Mouse (Mus musculus): ENCODE data around the gene Galnt15. TPM values are rescaled to one million over a fixed set of nuclear protein-coding genes. Genes with fewer than 3 reads are reported as not detected.
"Not testable (repeated sequence)": the region's sequence is repeated elsewhere in the genome, so short reads cannot be mapped to it uniquely, and the experiment has no call there.

Gene Galnt15
- polyA plus RNA-seq, 1 experiment, result 1.2 TPM

- 1% methylated on average over 22 of the region's 22 CpGs for WGBS
These were observed 56.1 kb downstream of the Galnt15 start, which contains the start of gene Oxnad1 for GRCm38 (mm10) chr14:32084761-32085485. Gene Oxnad1 (plus strand): TSS chr14:32085374.

DNA sequence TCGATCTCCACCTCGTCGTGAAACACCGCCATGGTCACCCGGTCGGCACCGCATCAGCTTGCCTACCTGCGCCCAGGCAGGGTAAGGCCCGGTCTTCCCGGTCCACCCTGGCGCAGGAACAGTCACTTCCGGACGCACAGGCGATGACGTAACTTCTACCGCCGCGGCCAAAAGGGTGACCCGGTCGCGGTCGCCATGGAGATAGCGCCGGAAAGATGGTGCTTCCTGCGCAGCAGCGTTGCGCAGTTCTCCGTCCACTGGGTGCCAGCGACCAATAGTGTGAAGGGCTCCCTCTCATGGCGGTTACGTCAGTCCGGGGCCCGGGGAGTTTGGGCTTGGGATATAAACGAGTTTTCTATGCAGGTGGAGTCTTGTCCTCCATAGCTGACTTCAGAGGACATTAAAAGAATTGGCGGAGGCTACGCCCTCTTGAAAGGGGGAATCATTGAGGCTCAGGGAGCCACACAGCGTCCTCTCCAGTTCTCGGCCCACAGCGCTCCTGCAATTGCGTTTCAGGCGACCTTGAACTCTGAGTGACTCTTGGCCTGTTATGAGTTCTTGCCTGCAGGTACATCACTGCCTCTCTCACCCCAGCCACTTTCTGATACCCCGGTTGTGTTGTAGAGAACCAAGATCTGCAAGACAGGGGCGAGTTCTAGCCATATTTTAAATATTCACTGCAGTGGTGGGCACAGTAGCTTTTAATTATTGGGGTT is 56.9 kb downstream of the Galnt15 start, which contains the start of gene Dph3:
Dph3 (minus strand) TSS at position 244 of the 716 bp plus-strand sequence.
- DNase-seq (ENCODE audit: low read depth, low spot score), result peak; percentile 94
- under 1% methylated on average over 43 of the region's 43 CpGs for WGBS

More at GRCm38 (mm10) chr14:32084761-32085485, 56.1 kb downstream of the Galnt15 start, which contains the start of gene Oxnad1:
- peak; percentile 70 for DNase-seq (ENCODE audit: low read depth, low spot score)

- 6% methylated on average over 8 of the region's 8 CpGs for WGBS
- peak; percentile 18 for DNase-seq (ENCODE audit: low read depth, low spot score)
These were observed 57.4 kb downstream of the Galnt15 start for GRCm38 (mm10) chr14:32086226-32086625.

GRCm38 (mm10) chr14:32087584-32088248 is 58.9 kb downstream of the Galnt15 start:
- DNase-seq (ENCODE audit: low read depth, low spot score), result not testable (repeated sequence)
- WGBS, result 90% methylated on average over 7 of the region's 7 CpGs

- DNase-seq (ENCODE audit: low read depth, low spot score), result no peak
- WGBS, result 75% methylated on average over 4 of the region's 4 CpGs
These were observed 62.3 kb downstream of the Galnt15 start for GRCm38 (mm10) chr14:32091124-32091523.

GRCm38 (mm10) chr14:32091704-32092103 is 62.9 kb downstream of the Galnt15 start:
- 92% methylated on average over 4 of the region's 4 CpGs for WGBS
- DNase-seq (ENCODE audit: low read depth, low spot score), result no peak

DNA sequence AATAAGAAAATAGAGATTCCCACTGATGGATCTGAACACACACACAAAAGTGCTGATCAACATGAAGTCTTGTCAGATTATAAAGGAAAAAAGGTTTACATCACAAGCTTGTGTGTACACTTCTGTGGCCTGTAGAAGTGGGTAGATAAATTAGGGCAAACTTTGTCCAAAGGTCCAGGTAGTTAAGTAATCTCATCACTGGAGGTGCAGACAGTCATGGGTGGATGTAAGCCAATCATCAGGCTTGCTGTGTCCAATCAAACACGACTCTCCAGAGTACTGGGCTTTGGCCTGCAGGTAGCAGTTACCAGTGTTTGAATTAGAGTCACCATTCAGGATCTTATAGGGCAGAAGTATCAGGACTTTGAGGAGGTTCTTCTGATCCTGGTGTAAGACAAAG is 64.2 kb downstream of the Galnt15 start:
- 63% methylated on average over 1 of the region's 1 CpGs for WGBS
- no peak for DNase-seq (ENCODE audit: low read depth, low spot score)

DNA sequence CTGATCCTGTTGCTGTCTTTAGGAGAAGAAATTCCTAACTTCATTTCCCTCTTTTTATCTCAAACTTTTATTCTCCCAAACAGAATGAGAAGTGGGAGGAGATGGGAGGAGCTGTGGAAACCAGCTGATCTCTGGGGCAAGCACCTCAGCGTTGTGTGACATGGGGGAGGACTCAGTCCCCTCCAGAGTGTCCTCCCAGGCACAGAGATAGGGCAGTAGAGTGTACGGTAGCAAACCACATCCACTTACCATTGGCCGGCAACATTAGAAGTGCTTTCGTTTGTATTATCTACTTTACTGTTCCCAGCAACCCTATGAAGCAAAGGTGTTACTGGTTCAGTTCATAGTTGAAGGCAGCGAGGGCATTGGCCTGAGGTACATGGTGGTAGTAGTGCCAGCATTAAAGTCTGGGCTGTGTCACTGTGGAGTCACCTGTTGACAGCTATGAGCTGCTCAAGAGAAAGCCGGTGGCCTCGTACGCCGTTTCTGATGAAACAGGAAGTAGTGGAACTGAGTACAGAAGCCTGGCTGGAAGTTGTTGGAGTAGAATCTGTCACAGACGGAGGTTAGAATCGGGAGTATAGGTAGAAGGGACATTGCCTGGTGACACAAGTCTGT is 64.8 kb downstream of the Galnt15 start:
- no peak for DNase-seq (ENCODE audit: low read depth, low spot score)
- 83% methylated on average over 11 of the region's 11 CpGs for WGBS

GRCm38 (mm10) chr14:32095646-32096045 is 66.9 kb downstream of the Galnt15 start:
- 87% methylated on average over 5 of the region's 5 CpGs for WGBS

DNA sequence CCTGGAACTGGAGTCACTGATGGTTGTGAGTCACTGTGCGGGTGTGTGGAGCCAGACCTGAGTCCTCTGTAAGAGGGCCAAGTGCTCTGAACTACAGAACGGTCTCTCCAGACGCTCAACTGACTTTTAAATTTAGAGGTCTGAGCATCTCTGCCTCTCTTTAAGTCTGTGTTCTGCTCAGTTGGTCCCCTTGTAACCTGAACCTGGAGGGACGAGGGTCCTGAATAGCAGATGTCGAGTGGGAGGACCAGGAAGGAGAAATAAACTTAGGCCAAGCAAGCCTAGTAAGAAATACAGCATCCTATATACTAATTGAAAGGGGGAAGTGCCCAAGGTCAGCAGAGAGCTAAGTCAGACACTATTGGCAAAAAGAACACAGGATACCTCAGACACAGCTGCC is 68.0 kb downstream of the Galnt15 start:
- no peak for DNase-seq (ENCODE audit: low read depth, low spot score)
- WGBS, result 89% methylated on average over 5 of the region's 5 CpGs

More at GRCm38 (mm10) chr14:32095646-32096045, 66.9 kb downstream of the Galnt15 start:
- DNase-seq (ENCODE audit: low read depth, low spot score), result no peak

DNA sequence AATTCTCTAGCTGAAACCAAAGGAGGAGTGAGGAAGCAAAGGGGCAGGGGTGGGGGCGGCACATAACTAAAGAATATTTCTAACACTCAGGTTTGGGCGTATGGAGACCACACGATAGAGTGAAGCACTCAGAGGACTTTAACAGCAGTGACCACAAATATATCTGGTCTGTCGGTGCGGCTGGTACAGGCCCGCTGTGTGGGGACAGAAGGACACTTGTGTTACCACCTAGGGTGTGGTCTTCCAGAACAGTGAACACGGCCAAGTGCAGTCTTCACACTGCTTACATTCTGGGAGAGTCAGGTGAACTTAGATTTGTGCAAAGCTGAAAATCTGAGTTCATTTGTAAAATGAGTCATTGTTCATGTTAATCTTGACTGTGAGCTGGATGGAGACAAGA is 68.9 kb downstream of the Galnt15 start:
- DNase-seq (ENCODE audit: low read depth, low spot score), result no peak
- 93% methylated on average over 7 of the region's 7 CpGs for WGBS

DNA sequence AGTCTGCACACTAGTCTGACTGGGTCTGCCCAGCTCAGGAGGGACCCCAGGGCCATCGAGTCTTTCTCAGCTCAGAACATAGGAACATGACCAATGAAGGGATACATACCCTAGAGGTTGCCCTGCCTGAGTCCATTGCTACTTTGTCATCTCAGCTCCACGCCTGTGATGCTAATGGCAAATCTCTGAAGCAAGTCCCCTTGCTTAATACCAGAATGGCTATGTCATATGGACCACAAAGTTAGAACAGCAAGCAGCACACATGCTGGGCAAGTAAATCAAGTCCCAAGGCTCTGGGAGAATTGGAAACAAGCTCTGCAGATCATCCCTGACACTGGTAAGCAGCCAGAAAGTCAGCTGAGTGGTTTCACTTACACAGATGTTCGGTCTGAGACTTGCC is 70.2 kb downstream of the Galnt15 start:
- DNase-seq (ENCODE audit: low read depth, low spot score), result no peak
- 92% methylated on average over 3 of the region's 3 CpGs for whole genome bisulfite sequencing

- WGBS, result 79% methylated on average over 4 of the region's 4 CpGs
- DNase-seq (ENCODE audit: low read depth, low spot score), result no peak
These were observed 74.8 kb downstream of the Galnt15 start for GRCm38 (mm10) chr14:32103556-32103955.

DNA sequence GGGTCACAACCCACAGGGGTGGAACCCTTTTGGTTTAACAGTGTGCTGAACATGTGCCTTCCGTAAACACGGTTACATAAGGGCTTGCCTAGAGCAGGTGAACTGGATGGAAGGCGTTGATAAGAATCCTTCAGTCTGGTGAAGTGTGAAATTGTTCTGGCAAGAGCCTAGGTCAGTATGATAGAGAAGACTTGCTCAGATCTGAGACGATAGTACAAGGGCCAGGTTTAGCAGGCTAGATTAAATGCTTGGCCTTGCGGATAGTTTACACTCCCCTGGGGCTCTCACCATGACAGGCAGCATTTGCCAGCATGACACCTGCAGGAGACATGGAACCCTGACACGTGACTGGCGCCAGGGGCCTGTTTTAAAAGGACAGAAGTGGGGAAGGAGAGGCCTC is 76.9 kb downstream of the Galnt15 start:
- DNase-seq (ENCODE audit: low read depth, low spot score), result no peak
- WGBS, result 57% methylated on average over 7 of the region's 7 CpGs

DNA sequence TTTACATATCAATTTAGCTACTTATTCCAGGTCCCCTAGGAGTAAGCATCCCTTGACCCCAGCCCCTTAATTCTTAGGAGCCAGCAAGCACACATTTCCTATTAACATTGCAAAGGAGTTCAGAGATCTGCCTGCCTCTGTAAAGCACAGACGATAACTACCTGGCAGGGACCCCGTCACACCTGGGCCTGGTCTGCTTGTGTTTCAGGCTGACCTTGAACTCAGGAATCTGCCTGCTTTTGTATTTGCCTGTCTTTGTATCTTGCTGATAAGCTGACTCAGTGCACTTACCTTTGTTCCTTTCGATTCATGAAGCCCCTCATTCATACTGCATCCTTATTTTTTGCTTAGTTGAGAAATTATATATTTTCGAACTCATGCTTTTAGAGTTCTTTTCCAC is 78.1 kb downstream of the Galnt15 start:
- WGBS, result 82% methylated on average over 4 of the region's 4 CpGs
- DNase-seq (ENCODE audit: low read depth, low spot score), result no peak

Other genes starting within 250 kb of the Galnt15 start
- gene Ankrd28, start 198.3 kb upstream of the Galnt15 start, polyA plus RNA-seq (2012; rRNA removed), result 4.5 and 7.3 TPM in 2 replicates
- 22.8 and 23.6 TPM in 2 replicates for gene Oxnad1, start 56.4 kb downstream of the Galnt15 start, polyA plus RNA-seq (2012; rRNA removed)
- gene Dph3, start 56.7 kb downstream of the Galnt15 start, polyA plus RNA-seq (2012; rRNA removed), result 35.5 and 36.2 TPM in 2 replicates
- not detected in 2 replicates for gene Msmb, start 113.0 kb downstream of the Galnt15 start, polyA plus RNA-seq (2012; rRNA removed)
- gene Ncoa4, start 130.9 kb downstream of the Galnt15 start, polyA plus RNA-seq (2012; rRNA removed), result 23.0 and 46.8 TPM in 2 replicates
- 112 and 140 TPM in 2 replicates for gene Timm23, start 172.9 kb downstream of the Galnt15 start, polyA plus RNA-seq (2012; rRNA removed)
- gene Parg, start 173.0 kb downstream of the Galnt15 start, polyA plus RNA-seq (2012; rRNA removed), result 5.1 and 6.1 TPM in 2 replicates

All from large intestine, adult 2 months (tissue).